Mouse (Mus musculus) natural killer cell, adult 2 months (primary cell): ENCODE data around the gene Olfr1427.
"Not testable (repeated sequence)": the region's sequence is repeated elsewhere in the genome, so short reads cannot be mapped to it uniquely, and the experiment has no call there.

Experiments
- DNase-seq, 2 experiments: peaks; one replicate each; pipeline ENCODE4 v3.0.0; 2022; ENCODE audit warnings: low spot score in 2 of 2

Olfr1427 gene

DNA sequence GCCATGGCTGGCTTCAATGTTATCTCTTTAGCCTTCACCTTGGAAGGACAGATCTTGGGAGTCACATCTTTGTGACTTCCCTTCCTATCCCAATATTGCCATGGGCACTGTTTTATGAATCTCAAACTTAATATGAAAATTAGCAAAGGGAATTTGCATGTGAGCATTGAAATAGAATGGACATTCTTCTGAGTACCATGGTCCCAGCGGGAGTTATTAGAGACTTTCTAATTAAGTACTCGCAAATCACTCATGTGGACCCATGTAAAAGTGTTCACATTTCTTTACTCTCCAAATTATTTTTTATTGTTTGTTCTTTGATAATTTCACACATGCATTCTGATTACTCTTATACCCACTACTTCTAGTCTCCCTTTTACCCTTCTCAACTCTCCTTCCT lies at the start of gene Olfr1427:
Gene Olfr1427 (minus strand): TSS at position 101 of the 400 bp plus-strand sequence.
- DNase-seq, result no peak

- DNase-seq, result no peak
Observed at GRCm38 (mm10) chr19:12145452-12145851, 42.3 kb upstream of the Olfr1427 start.

DNA sequence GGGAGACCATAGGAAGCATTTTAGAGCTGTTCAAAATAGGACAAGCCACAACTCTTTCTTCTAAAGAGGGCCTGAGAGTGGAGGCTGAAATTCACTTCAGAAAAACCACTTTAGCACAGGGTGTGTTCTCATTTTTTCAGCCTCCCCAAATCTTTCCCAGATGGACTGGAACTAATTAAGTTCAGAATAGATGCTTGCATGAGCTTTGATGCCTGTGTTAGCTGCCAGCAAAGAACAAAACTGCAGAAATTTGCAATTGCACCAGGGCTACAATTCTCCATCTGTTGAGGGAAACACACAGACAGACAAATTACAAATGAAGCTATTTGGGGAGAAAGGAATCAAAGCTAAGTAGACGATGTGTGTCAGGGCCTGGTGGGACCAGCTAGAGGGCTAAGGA lies 40.2 kb upstream of the Olfr1427 start:
- DNase-seq, result no peak

GRCm38 (mm10) chr19:12134289-12134688 lies 31.2 kb upstream of the Olfr1427 start:
- DNase-seq, result no peak

GRCm38 (mm10) chr19:12123103-12123502 lies 20.0 kb upstream of the Olfr1427 start, which contains the start of gene Olfr76:
TSS of gene Olfr76 (minus strand) at chr19:12123203.
- no peak for DNase-seq

DNA sequence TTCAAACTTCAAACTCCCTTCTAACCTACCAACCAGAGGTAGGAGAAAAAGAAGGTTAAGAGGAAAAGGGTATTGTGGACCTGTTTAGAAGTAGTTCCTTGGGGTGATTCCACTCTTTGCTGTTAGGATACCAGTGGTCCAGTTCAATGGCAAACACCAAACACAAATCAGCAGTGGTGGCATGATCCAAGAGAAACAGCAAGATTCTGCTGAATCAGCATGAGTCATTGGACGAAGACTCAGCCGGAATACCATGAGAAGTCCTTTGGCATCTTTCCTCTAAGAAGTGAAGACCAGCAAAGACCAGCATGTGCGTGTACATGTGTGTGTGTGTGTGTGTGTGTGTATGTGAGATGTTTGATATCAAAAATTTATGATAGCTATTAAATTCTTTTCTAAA lies 13.3 kb upstream of the Olfr1427 start:
- no peak for DNase-seq

DNA sequence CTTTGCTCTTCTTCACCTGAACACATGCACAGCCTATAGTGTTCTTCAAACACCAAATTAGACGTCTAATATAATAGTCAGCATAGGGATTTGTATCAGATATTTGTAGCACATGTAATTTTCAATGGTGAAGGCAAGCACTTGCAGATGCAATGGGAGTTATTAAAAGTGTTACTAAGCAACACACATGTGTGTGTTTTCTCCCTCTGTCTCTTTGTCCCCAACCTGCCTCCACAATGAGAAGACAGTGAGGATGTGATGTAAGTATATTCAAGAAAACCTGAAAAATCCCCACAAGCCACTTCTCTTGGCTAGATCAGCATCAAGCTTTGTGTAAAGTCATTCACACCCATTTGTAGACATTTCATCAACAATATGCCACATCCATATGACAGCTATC lies 12.7 kb upstream of the Olfr1427 start, which contains the start of gene Olfr1428:
Gene Olfr1428 (minus strand): TSS at position 101 of the 400 bp plus-strand sequence.
- DNase-seq, result no peak

- no peak for DNase-seq
Observed at GRCm38 (mm10) chr19:12113807-12114206, 10.7 kb upstream of the Olfr1427 start.

- no peak for DNase-seq
Observed at GRCm38 (mm10) chr19:12104541-12104940, 1.4 kb upstream of the Olfr1427 start.

GRCm38 (mm10) chr19:12091913-12092312 lies 11.2 kb downstream of the Olfr1427 start, which contains the start of gene Olfr1426:
TSS of gene Olfr1426 (minus strand) at chr19:12092013.
- DNase-seq, result no peak

DNA sequence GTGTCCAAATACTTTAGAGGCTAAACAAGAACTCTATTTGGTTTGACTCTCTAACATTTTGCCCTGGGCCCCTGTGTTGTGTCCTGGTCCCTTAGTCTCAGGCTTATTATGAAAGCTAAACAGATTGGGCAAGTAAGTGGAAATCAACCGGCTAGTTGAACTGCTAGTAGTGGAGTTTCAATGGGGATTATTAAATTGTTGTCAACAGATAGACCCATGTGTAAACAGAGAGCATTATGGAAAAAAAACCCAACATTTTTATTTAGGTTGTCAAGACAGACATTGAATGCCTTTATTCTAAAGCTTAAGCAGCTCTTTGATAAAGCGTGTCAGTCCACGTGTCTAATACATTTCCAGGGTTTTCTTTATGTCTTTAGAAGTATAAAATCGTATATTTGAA lies 25.5 kb downstream of the Olfr1427 start, which contains the start of gene Olfr1425:
Gene Olfr1425 (minus strand): TSS at position 101 of the 400 bp plus-strand sequence.
- DNase-seq, result not testable (repeated sequence)

GRCm38 (mm10) chr19:12069546-12069945 lies 33.6 kb downstream of the Olfr1427 start:
- DNase-seq, result not testable (repeated sequence)

GRCm38 (mm10) chr19:12067806-12068205 lies 35.3 kb downstream of the Olfr1427 start:
- DNase-seq, result not testable (repeated sequence)

DNA sequence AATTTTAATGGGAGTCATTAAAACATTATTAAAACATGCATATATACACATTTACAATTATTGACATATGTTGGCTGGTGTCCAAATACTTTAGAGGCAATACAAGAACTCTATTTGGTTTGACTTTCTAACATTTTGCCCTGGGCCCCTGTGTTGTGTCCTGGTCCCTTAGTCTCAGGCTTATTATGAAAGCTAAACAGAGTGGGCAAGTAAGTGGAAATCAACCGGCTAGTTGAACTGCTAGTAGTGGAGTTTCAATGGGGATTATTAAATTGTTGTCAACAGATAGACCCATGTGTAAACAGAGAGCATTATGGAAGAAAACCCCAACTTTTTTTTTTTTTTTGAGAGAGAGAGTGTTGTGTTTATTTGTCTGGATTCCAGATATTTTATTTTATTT lies 40.6 kb downstream of the Olfr1427 start, which contains the start of gene Olfr1424:
Gene Olfr1424 (minus strand): TSS at position 101 of the 400 bp plus-strand sequence.
- not testable (repeated sequence) for DNase-seq
